Mouse (Mus musculus) heart, embryonic 12.5 days (tissue): Measurements from ENCODE around the gene Fndc3b. TPM values are rescaled to one million over a fixed set of nuclear protein-coding genes. Genes with fewer than 3 reads are reported as not detected.
A peak's percentile ranks its signal among the peaks of the same experiment; 100 is the strongest.

ENCODE experiments used
- ATAC-seq: fragments of 200-750 bp; cut with Nextera tagmentation; 2 replicates; pipeline ENCODE4 v1.8.0; 2017; ENCODE audit warnings: moderate TSS enrichment, moderate library complexity; ENCODE audit not compliant: insufficient number of reproducible peaks, low FRiP score
- H3K27ac ChIP-seq: fragments of 300-500 bp; sonication (generic); 2 replicates; pipeline ENCODE4 v1.5.1; 2016; ENCODE audit warnings: mild to moderate bottlenecking, moderate library complexity; ENCODE audit not compliant: poor library complexity, severe bottlenecking
- H3K27me3 ChIP-seq: fragments of 300-500 bp; sonication (generic); replicated peaks from 2 replicates; pipeline ENCODE4 v1.6.1; 2016; ENCODE audit warnings: mild to moderate bottlenecking, moderate library complexity
- H3K36me3 ChIP-seq: fragments of 300-500 bp; sonication (generic); 2 replicates; pipeline ENCODE4 v1.6.1; 2016; ENCODE audit warnings: mild to moderate bottlenecking, moderate library complexity
- H3K4me1 ChIP-seq: fragments of 300-500 bp; sonication (generic); replicated peaks from 2 replicates; pipeline ENCODE4 v1.6.1; 2016; ENCODE audit warnings: mild to moderate bottlenecking
- H3K4me2 ChIP-seq: fragments of 300-500 bp; sonication (generic); 2 replicates; pipeline ENCODE4 v1.6.1; 2016; ENCODE audit warnings: mild to moderate bottlenecking, moderate library complexity
- H3K4me3 ChIP-seq: fragments of 300-500 bp; sonication (generic); 2 replicates; pipeline ENCODE4 v1.5.1; 2016; ENCODE audit warnings: mild to moderate bottlenecking
- H3K9ac ChIP-seq: fragments of 300-500 bp; sonication (generic); 2 replicates; pipeline ENCODE4 v1.6.1; 2016; ENCODE audit warnings: mild to moderate bottlenecking, moderate library complexity
- H3K9me3 ChIP-seq: fragments of 300-500 bp; sonication (generic); replicated peaks from 2 replicates; pipeline ENCODE4 v1.6.1; 2016; ENCODE audit warnings: mild to moderate bottlenecking, moderate library complexity
- WGBS: fragments of 180-500 bp; shearing (Covaris S2); methylation state at CpG from one replicate; pipeline ENCODE4 v1.1.7; 2016; 5-methylcytosine and 5-hydroxymethylcytosine counted together
- polyA plus RNA-seq: library from polyadenylated mRNA; unstranded; fragments of >200 nt; fragmentation: Nextera tagmentation; extraction: Ambion mirVana; gene quantifications from 2 replicates; pipeline ENCODE4 v1.2.1, GENCODE M21; 2016

Gene Fndc3b
- polyA plus RNA-seq, 1 experiment from 2014 or later, result 36.8 TPM

DNA sequence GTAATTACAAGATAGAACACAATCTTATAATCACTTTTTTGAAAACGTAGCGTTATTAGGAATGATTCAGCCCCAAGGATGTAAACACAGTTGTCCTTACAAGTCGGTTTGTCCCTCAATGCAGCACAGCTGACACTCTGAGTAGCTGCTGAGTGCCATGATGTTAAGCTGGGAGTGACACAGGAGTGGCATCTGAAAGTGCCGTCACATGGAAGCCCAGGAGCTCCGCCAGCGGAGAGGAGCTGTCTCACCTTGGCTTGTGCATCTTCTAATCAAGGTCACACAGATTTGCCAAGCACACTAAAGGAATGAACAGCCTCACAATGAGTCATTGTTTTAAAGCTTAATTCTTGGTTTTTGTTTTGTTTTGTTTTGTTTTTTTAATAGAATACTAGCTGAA lies 68.7 kb downstream of the Fndc3b start:
- Histone ChIP-seq H3K27ac (peak overlapping the region; percentile 32; the same call in 1 of the 2 replicates), H3K4me1 (peaks cover 76% of the 10 kb centered on the region), H3K4me3 (no peak overlapping the region), H3K9me3 (no peaks in the 10 kb centered on the region), H3K36me3 (peaks cover 21% of the 10 kb centered on the region), H3K4me2 (no peak overlapping the region), H3K9ac (no peak overlapping the region), H3K27me3 (no peaks in the 10 kb centered on the region)
- 0 out of 2 replicates have a peak, but pooled peaks have one; percentile 56 for ATAC-seq
- 55% methylated on average over 6 of the region's 6 CpGs for WGBS

- Histone ChIP-seq H3K4me1 (peaks cover 68% of the 10 kb centered on the region), H3K9me3 (no peaks in the 10 kb centered on the region), H3K36me3 (peaks cover 21% of the 10 kb centered on the region), H3K27ac (peak overlapping the region; percentile 7; the same call in 1 of the 2 replicates), H3K27me3 (no peaks in the 10 kb centered on the region), H3K9ac (no peak overlapping the region), H3K4me3 (no peak overlapping the region), H3K4me2 (no peak overlapping the region)
- no peak for ATAC-seq
- WGBS, result 71% methylated on average over 4 of the region's 4 CpGs
Observed at GRCm38 (mm10) chr3:27639701-27640100, 71.4 kb downstream of the Fndc3b start.

DNA sequence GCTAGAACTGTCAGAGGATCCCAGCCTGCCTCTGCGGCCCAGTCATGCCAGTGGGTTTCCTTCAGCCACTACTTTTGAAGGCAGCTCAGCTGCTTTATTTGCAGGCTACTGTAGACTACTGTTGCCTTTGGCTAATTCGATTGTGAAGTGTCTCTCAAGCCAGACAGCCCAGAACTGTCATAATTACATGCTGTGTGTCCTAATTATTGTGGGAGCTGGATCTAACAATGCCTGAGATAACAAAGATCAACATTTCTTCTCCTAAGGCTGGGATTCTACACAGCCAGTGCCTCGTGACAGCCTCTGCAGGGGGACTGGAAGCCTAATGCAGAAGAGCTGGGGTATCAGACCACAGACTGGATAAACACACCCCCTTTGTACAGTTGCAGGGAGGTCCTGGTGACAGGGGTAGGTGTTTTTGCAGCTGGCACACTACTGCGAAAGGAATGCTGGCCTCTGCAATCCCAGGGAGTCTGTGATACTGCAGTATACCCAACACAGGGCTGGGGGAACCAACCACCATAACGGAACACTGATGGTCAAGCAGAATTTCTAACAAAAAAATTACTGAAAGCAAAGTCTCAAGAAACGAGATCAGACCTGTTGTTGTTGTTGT lies 74.0 kb downstream of the Fndc3b start:
- H3K27ac ChIP-seq, result no peak overlapping the region
- no peak for ATAC-seq
- H3K9me3 ChIP-seq, result no peaks in the 10 kb centered on the region
- no peak overlapping the region for H3K4me3 ChIP-seq
- no peaks in the 10 kb centered on the region for H3K27me3 ChIP-seq
- peaks cover 68% of the 10 kb centered on the region for H3K4me1 ChIP-seq
- no peak overlapping the region for H3K9ac ChIP-seq
- peaks cover 19% of the 10 kb centered on the region for H3K36me3 ChIP-seq
- H3K4me2 ChIP-seq, result no peak overlapping the region
- WGBS, result 52% methylated on average over 6 of the region's 6 CpGs

DNA sequence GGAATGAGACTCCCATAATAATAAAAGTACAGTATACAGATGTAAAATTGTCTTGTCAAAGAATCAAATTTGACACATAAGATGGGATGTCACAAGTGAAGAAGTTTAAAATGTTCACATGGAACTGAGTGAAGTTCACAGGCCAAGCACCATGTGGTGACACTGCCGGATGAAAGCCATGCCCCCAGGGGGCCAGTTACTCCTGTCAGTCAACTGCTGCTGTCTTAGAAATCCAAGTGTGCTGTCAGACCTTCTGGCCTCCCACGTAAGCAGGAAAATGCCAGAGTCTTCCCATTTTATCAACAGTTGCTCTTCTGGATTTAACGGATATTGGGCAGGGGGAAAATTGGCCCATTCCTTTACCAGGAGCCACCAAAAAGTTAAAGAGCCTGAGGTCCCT lies 75.3 kb downstream of the Fndc3b start:
- 0 out of 2 replicates have a peak overlapping the region, but pooled peaks have one; percentile 3 for H3K9ac ChIP-seq
- 18% methylated on average over 3 of the region's 3 CpGs for WGBS
- peaks cover 72% of the 10 kb centered on the region for H3K4me1 ChIP-seq
- H3K27me3 ChIP-seq, result no peaks in the 10 kb centered on the region
- H3K36me3 ChIP-seq, result peaks cover 6% of the 10 kb centered on the region
- no peaks in the 10 kb centered on the region for H3K9me3 ChIP-seq
- no peak for ATAC-seq
- no peak overlapping the region for H3K27ac ChIP-seq
- H3K4me2 ChIP-seq, result no peak overlapping the region
- no peak overlapping the region for H3K4me3 ChIP-seq

GRCm38 (mm10) chr3:27632880-27633279 lies 78.2 kb downstream of the Fndc3b start:
- Histone ChIP-seq H3K4me2 (no peak overlapping the region), H3K4me1 (peaks cover 60% of the 10 kb centered on the region), H3K9me3 (no peaks in the 10 kb centered on the region), H3K4me3 (no peak overlapping the region), H3K27me3 (no peaks in the 10 kb centered on the region), H3K27ac (no peak overlapping the region), H3K9ac (no peak overlapping the region), H3K36me3 (peaks cover 6% of the 10 kb centered on the region; the same call in 1 of the 2 replicates)
- 91% methylated on average over 1 of the region's 1 CpGs for whole genome bisulfite sequencing
- ATAC-seq, result no peak

DNA sequence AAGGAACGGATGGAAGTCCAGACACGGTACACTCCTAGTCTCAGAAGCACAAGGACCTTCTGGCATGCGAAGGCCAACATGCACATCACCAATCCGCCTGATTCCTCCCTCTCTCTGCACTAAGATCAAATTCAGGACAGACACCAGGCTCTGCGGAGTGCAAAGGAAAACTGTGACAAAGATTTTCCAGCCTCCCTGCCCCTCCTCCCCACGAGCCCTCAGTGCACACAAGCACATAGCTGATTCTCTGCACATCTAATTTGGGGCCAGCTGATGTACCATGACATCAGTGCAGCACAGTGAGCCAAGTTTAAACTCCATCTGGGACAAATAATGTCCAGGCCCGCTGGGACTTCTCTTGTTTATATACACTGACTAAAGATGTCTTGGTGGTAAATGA lies 80.0 kb downstream of the Fndc3b start:
- Histone ChIP-seq H3K27me3 (no peaks in the 10 kb centered on the region), H3K9ac (no peak overlapping the region), H3K4me1 (peaks cover 62% of the 10 kb centered on the region), H3K9me3 (no peaks in the 10 kb centered on the region), H3K36me3 (peaks cover 7% of the 10 kb centered on the region; the same call in 1 of the 2 replicates), H3K4me3 (no peak overlapping the region), H3K27ac (peak overlapping the region; percentile 83), H3K4me2 (no peak overlapping the region)
- ATAC-seq, result peak; percentile 76
- 33% methylated on average over 7 of the region's 7 CpGs for WGBS

DNA sequence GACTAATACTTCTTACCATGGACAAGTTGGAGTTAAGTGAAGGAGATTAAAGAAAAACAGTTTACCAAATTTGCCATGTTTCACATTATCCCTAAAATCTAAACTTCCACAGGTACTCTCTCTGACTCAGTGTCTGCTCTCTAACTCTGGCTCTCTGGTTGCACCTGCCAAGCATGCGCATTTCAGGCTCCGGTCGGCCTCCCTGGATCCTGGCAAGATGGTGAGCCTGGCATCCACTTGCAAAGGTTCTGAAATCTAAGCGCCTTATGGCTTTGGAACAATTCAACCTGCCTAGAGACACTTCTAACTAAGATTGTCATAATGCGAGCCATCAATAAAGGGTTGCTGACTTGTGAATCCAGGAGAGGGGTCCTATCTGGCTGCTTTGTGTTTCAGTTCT lies 81.4 kb downstream of the Fndc3b start:
- Histone ChIP-seq H3K9ac (no peak overlapping the region), H3K36me3 (peaks cover 12% of the 10 kb centered on the region; the same call in 1 of the 2 replicates), H3K4me3 (no peak overlapping the region), H3K4me2 (no peak overlapping the region), H3K4me1 (peaks cover 67% of the 10 kb centered on the region), H3K27ac (no peak overlapping the region), H3K9me3 (no peaks in the 10 kb centered on the region), H3K27me3 (no peaks in the 10 kb centered on the region)
- no peak for ATAC-seq
- 95% methylated on average over 5 of the region's 5 CpGs for WGBS

GRCm38 (mm10) chr3:27626301-27626700 lies 84.8 kb downstream of the Fndc3b start:
- H3K4me2 ChIP-seq, result no peak overlapping the region
- peaks cover 12% of the 10 kb centered on the region; the same call in 1 of the 2 replicates for H3K36me3 ChIP-seq
- H3K4me1 ChIP-seq, result peaks cover 53% of the 10 kb centered on the region
- no peak overlapping the region for H3K4me3 ChIP-seq
- peak overlapping the region; percentile 15; the same call in 1 of the 2 replicates for H3K9ac ChIP-seq
- no peak for ATAC-seq
- 69% methylated on average over 8 of the region's 8 CpGs for WGBS
- no peaks in the 10 kb centered on the region for H3K9me3 ChIP-seq
- H3K27ac ChIP-seq, result peak overlapping the region; percentile 87
- H3K27me3 ChIP-seq, result no peaks in the 10 kb centered on the region

GRCm38 (mm10) chr3:27625592-27625985 lies 85.5 kb downstream of the Fndc3b start:
- Histone ChIP-seq H3K27ac (peak overlapping the region; percentile 87), H3K4me3 (no peak overlapping the region), H3K27me3 (no peaks in the 10 kb centered on the region), H3K36me3 (peaks cover 10% of the 10 kb centered on the region; the same call in 1 of the 2 replicates), H3K4me2 (peak overlapping the region; percentile 21; the same call in 1 of the 2 replicates), H3K4me1 (peaks cover 48% of the 10 kb centered on the region), H3K9me3 (no peaks in the 10 kb centered on the region), H3K9ac (peak overlapping the region; percentile 56; the same call in 1 of the 2 replicates)
- ATAC-seq, result peak; percentile 56; the same call in 1 of the 2 replicates
- WGBS, result 31% methylated on average over 8 of the region's 8 CpGs

DNA sequence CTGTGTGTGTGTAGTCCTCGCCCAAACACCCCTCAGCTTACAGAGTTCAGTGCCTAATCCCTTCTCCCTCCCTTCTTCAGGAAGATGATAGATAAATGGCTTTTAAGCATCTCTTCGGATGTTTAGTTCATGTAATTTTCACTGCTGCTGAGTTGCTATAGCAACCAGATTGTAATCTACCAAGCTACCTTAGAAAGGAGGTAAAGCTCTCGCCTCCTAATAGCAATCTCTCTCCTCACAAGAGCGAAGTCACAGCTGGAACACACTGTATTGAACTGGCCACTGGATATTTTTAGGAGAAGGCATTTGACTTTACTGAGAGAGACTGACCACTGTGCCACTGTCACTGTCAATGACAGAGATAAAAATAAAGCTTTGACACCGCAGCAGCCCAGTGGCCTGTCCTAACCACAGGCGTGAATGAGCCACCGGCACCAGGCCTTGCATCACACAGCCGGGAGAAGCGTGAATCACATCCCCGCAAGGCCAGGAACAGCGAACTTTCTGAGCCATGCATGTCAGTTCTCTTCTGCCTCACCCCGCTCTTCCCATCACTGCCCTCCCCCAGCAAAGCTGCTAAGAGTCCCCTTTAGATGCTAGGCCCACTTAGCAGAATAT lies 86.0 kb downstream of the Fndc3b start:
- H3K27me3 ChIP-seq, result no peaks in the 10 kb centered on the region
- no peaks in the 10 kb centered on the region for H3K9me3 ChIP-seq
- H3K27ac ChIP-seq, result peak overlapping the region; percentile 87
- ATAC-seq, result no peak
- 38% methylated on average over 12 of the region's 12 CpGs for WGBS
- H3K9ac ChIP-seq, result peak overlapping the region; percentile 56
- H3K4me1 ChIP-seq, result peaks cover 46% of the 10 kb centered on the region
- peak overlapping the region; percentile 21; the same call in 1 of the 2 replicates for H3K4me2 ChIP-seq
- no peak overlapping the region for H3K4me3 ChIP-seq
- peaks cover 9% of the 10 kb centered on the region for H3K36me3 ChIP-seq

DNA sequence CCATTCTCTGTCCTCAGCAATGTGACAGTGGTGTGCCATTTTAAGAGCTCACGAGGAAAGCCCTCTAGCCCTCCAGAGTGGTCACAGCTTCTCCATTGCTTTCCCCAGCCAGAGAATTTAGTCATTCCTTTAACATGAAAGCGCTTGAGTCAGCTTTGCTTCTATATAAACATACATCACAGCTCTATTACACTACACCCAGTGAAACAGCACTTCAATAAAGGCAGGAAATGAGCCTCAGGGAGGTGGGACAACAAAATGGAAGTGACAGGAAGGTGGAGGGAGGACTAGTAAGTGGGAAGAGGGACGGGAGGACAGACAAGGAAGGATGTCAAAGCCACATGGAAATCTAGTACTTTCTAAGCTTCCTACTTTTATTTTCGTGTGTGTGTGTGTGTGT lies 88.7 kb downstream of the Fndc3b start:
- Histone ChIP-seq H3K9ac (no peak overlapping the region), H3K4me1 (peaks cover 61% of the 10 kb centered on the region), H3K4me3 (no peak overlapping the region), H3K27me3 (no peaks in the 10 kb centered on the region), H3K9me3 (no peaks in the 10 kb centered on the region), H3K36me3 (peaks cover 13% of the 10 kb centered on the region), H3K4me2 (no peak overlapping the region), H3K27ac (peak overlapping the region; percentile 6; the same call in 1 of the 2 replicates)
- no peak for ATAC-seq
- 62% methylated on average over 4 of the region's 4 CpGs for WGBS
